Mouse (Mus musculus) neural tube, embryonic 10.5 days (tissue): Measurements from ENCODE around the gene Arsg.

Experiments
- DNase-seq: peaks from one replicate; pipeline ENCODE4 v3.0.0-alpha.2; 2017; ENCODE audit warnings: low spot score; ENCODE audit errors: extremely low spot score

The Arsg gene

GRCm38 (mm10) chr11:109616766-109617165 lies 143.6 kb downstream of the Arsg start:
- DNase-seq, result no peak

- DNase-seq, result peak; percentile 40
Measured at GRCm38 (mm10) chr11:109619055-109619454, 145.9 kb downstream of the Arsg start.

- no peak for DNase-seq
Measured at GRCm38 (mm10) chr11:109620356-109620755, 147.2 kb downstream of the Arsg start.

GRCm38 (mm10) chr11:109621183-109621582 lies 148.0 kb downstream of the Arsg start:
- peak; percentile 48 for DNase-seq

- no peak for DNase-seq
Measured at GRCm38 (mm10) chr11:109622518-109623037, 149.4 kb downstream of the Arsg start.
